Mouse (Mus musculus): ENCODE measurements around the gene Gm45837.

GRCm38 (mm10) chr7:101477200-101477599 is 66.5 kb downstream of the Gm45837 start:
- TF ChIP-seq CTCF (IDR thresholded peaks at IDR 0.05 in 2 of 3, conservative IDR thresholded peaks at IDR 0.05 in 1 of 3; ENCODE audit: control insufficient read depth in 1 of 3, insufficient read depth in 1 of 3, low read depth in 2 of 3, low read length in 3 of 3, poor library complexity in 1 of 3, severe bottlenecking in 1 of 3) (no peak), BHLHE40 (IDR thresholded peaks at IDR 0.05; ENCODE audit: borderline replicate concordance, low read depth, low read length) (no peak), MEF2A (IDR thresholded peaks at IDR 0.05; ENCODE audit: extremely low read depth, insufficient replicate concordance, low read depth, low read length, poor library complexity, severe bottlenecking) (no peak)

Data from MEL (cell line).